Mouse (Mus musculus) testis, adult 2 months (tissue): ENCODE measurements at regions not wholly inside any gene's neighbourhood (a gene's known extent, or its start where the extent isn't known, plus 50 kb on each side); places are given as distances from the start of the nearest gene placed in this dataset.

Experiments used
- CTCF ChIP-seq: fragments of 200-500 bp; IDR thresholded peaks from 2 replicates; pipeline ENCODE4 v1.5.1; 2012; ENCODE audit warnings: low read depth, mild to moderate bottlenecking, inconsistent platforms, low read length, moderate library complexity; ENCODE audit not compliant: control insufficient read depth, insufficient read depth, insufficient replicate concordance
- POLR2A ChIP-seq: fragments of 200-500 bp; IDR thresholded peaks from 2 replicates; pipeline ENCODE4 v1.6.1; 2012; ENCODE audit warnings: low read depth, mild to moderate bottlenecking, inconsistent platforms, low read length, moderate library complexity; ENCODE audit not compliant: control insufficient read depth

- TF ChIP-seq POLR2A (no peak), CTCF (no peak)
Measured at GRCm38 (mm10) chr14:48900201-48900600, 165.7 kb upstream of the Ap5m1 start.
